Mouse (Mus musculus): ENCODE results near the gene Hist1h4b. TPM values are rescaled to one million over a fixed set of nuclear protein-coding genes. Genes with fewer than 3 reads are reported as not detected.
A peak's percentile ranks its signal among the peaks of the same experiment; 100 is the strongest.
"Not testable (repeated sequence)": the region's sequence is repeated elsewhere in the genome, so short reads cannot be mapped to it uniquely, and the experiment has no call there.

Hist1h4b gene
- polyA plus RNA-seq, 1 experiment from 2014 or later: 2.1 TPM

DNA sequence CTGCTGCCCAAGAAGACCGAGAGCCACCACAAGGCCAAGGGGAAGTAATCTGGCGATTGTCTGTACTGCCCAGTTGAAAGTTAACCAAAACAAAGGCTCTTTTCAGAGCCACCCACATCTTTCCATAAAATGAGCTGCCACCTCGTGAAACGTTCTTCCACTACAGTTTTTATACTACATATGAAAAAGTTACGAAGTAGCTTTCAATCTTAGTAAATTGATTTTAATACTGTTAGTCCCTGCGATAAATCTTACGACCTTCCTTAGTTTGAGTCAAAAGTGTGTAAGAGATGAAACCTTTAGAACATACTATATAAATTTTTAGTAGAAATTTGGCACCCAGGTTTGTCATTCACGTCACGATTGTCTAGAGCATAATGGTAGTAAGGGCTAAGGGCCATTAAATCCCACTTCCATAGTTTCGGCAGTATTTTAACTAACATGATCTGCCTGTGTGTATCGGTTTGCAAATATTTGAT lies 5.3 kb upstream of the Hist1h4b start:
- WGBS: 2% methylated on average over 11 of the region's 11 CpGs
- ATAC-seq: peak; percentile 27

DNA sequence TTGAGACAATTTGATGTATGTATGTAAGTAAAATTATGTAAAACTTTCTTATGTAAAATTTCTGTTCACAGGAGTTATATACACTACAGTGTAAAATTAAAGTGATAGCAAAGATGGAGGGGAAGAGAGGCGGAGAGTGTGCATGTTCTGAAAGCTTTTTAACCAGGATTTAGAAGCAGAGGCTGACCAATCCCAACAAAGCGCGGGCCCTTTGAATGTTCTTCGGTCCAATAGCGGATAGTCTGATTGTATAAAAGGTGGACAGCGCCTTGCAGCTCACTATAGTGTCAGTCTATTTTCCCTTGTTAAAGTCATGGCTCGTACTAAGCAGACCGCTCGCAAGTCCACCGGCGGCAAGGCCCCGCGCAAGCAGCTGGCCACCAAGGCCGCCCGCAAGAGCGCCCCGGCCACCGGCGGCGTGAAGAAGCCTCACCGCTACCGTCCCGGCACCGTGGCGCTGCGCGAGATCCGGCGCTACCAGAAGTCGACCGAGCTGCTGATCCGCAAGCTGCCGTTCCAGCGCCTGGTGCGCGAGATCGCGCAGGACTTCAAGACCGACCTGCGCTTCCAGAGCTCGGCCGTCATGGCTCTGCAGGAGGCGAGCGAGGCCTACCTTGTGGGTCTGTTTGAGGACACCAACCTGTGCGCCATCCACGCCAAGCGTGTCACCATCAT lies 4.6 kb upstream of the Hist1h4b start, which contains the start of gene Hist1h3b:
Hist1h3b (plus strand) TSS at position 201 of the 675 bp plus-strand sequence.
- H3K9me3 ChIP-seq (ENCODE audit: control insufficient read depth, low read length); H3K4me1 ChIP-seq (ENCODE audit: control insufficient read depth, insufficient read depth, low read length); H3K27me3 ChIP-seq (replicated peaks; ENCODE audit: control insufficient read depth, insufficient read depth, low read length); H3K36me3 ChIP-seq (ENCODE audit: control insufficient read depth, insufficient read depth, low read length): not testable (repeated sequence)
- peak; percentile 88 for ATAC-seq
- Histone ChIP-seq H3K4me2 (ENCODE audit: low read depth, low read length) (peak within 1 kb of the TSS; percentile 56), H3K9ac (ENCODE audit: low read depth, low read length) (peak within 1 kb of the TSS; percentile 66), H3K4me3 (ENCODE audit: low read length) (peak within 1 kb of the TSS; percentile 48), H3K27ac (ENCODE audit: low read length) (peak within 1 kb of the TSS; percentile 95)
- WGBS: under 1% methylated on average over 14 of the region's 47 CpGs

More for the DNA sequence above, 5.3 kb upstream of the Hist1h4b start:
- H3K27me3 ChIP-seq (replicated peaks; ENCODE audit: control insufficient read depth, insufficient read depth, low read length): no peaks in the 10 kb centered on the region
- H3K27ac ChIP-seq (ENCODE audit: low read length): peak overlapping the region; percentile 95
- no peaks in the 10 kb centered on the region for H3K9me3 ChIP-seq (ENCODE audit: control insufficient read depth, low read length)
- H3K4me1 ChIP-seq (ENCODE audit: control insufficient read depth, insufficient read depth, low read length): peaks cover 7% of the 10 kb centered on the region; the same call in 1 of the 2 replicates
- H3K4me2 ChIP-seq (ENCODE audit: low read depth, low read length): peak overlapping the region; percentile 55
- peak overlapping the region; percentile 66 for H3K9ac ChIP-seq (ENCODE audit: low read depth, low read length)
- H3K36me3 ChIP-seq (ENCODE audit: control insufficient read depth, insufficient read depth, low read length): no peaks in the 10 kb centered on the region
- peak overlapping the region; percentile 48 for H3K4me3 ChIP-seq (ENCODE audit: low read length)

DNA sequence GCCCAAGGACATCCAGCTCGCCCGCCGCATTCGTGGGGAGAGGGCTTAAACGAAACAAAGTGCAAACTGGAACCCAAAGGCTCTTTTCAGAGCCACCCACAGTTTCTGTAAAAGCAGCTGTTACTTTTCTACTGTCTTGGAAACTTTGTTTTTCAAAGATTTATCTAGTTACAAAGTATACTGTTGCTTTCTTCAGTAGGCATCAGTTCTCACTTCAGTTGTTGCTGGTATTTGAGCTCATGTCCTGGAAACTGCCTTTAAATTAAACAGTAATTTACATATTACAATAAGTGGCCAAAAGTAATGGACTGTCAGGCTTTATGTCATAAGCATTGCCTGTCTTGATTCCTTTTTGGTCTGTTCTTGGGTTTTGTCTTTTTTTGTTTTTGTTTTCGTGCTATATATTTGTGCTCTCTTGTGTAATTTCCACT lies 4.1 kb upstream of the Hist1h4b start:
- peak overlapping the region; percentile 54 for H3K9ac ChIP-seq (ENCODE audit: low read depth, low read length)
- peak overlapping the region; percentile 41 for H3K4me3 ChIP-seq (ENCODE audit: low read length)
- no peaks in the 10 kb centered on the region for H3K27me3 ChIP-seq (replicated peaks; ENCODE audit: control insufficient read depth, insufficient read depth, low read length)
- H3K4me1 ChIP-seq (ENCODE audit: control insufficient read depth, insufficient read depth, low read length): peaks cover 8% of the 10 kb centered on the region; the same call in 1 of the 2 replicates
- H3K4me2 ChIP-seq (ENCODE audit: low read depth, low read length): peak overlapping the region; percentile 56
- no peaks in the 10 kb centered on the region for H3K9me3 ChIP-seq (ENCODE audit: control insufficient read depth, low read length)
- WGBS: 4% methylated on average over 6 of the region's 6 CpGs
- no peaks in the 10 kb centered on the region for H3K36me3 ChIP-seq (ENCODE audit: control insufficient read depth, insufficient read depth, low read length)
- H3K27ac ChIP-seq (ENCODE audit: low read length): peak overlapping the region; percentile 61; the same call in 1 of the 2 replicates
- ATAC-seq: no peak

DNA sequence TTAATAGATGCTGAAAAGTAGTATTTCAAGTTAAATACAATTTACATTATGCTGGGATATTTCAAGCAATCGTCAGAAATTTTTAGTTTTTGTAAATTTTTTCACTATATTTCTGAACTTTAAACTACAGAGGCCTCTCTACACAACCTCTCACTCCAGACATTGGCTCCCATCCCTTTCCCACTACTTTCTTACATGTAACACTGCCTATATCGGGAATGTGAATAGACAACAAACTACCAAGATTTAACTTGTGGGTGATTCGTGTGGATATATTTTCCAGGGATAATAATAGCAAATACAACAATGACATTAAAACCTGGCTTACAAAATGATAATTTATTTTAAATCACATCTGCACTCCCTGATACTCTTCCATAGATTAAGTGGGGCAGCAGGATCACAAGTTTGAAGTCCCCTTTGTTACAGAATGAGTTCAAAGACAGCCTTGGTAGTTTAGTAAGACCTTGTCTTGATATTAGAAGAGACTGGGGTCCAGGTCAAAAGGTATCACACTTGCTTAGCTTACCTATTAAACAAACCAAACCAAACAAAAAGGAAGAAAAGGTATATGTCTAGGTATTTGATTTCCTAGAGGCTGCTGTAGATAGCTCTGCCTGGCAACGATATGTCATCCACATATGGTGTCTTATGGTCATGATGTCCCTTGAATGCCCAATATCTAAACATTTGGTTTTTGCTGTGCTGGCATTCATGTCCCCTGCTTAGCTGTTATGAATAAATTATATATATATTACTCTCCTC lies 3.3 kb upstream of the Hist1h4b start:
- Histone ChIP-seq H3K4me1 (ENCODE audit: control insufficient read depth, insufficient read depth, low read length) (0 out of 2 replicates have a peak, but pooled peaks cover 3% of the 10 kb centered on the region), H3K4me3 (ENCODE audit: low read length) (no peak overlapping the region), H3K9me3 (ENCODE audit: control insufficient read depth, low read length) (no peaks in the 10 kb centered on the region), H3K9ac (ENCODE audit: low read depth, low read length) (no peak overlapping the region), H3K4me2 (ENCODE audit: low read depth, low read length) (no peak overlapping the region; the same call in 1 of the 2 replicates), H3K27ac (ENCODE audit: low read length) (no peak overlapping the region), H3K27me3 (replicated peaks; ENCODE audit: control insufficient read depth, insufficient read depth, low read length) (no peaks in the 10 kb centered on the region), H3K36me3 (ENCODE audit: control insufficient read depth, insufficient read depth, low read length) (no peaks in the 10 kb centered on the region)
- ATAC-seq: no peak
- 57% methylated on average over 4 of the region's 4 CpGs for WGBS

DNA sequence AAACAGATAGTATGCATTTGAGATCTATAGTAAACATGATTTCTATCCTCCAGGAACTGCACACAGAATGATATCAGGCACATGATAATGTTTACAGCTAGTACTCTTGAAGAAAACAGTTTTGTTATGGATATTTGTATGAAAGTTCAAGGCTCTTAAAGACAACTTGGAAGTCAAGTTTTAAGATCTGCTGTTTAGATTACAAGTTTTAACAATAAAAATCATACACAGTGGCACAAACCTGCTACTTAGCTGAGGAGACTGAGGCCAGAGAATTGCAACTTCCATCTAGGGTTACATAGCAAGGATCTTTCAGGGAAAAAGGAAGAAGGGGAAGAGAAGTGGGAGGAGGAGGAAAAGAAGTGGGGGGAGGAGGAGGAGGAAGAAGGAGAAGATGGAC lies 1.8 kb upstream of the Hist1h4b start:
- Histone ChIP-seq H3K27me3 (replicated peaks; ENCODE audit: control insufficient read depth, insufficient read depth, low read length) (no peaks in the 10 kb centered on the region), H3K36me3 (ENCODE audit: control insufficient read depth, insufficient read depth, low read length) (no peaks in the 10 kb centered on the region), H3K4me2 (ENCODE audit: low read depth, low read length) (no peak overlapping the region), H3K9me3 (ENCODE audit: control insufficient read depth, low read length) (no peaks in the 10 kb centered on the region), H3K4me3 (ENCODE audit: low read length) (no peak overlapping the region), H3K4me1 (ENCODE audit: control insufficient read depth, insufficient read depth, low read length) (0 out of 2 replicates have a peak, but pooled peaks cover 7% of the 10 kb centered on the region), H3K9ac (ENCODE audit: low read depth, low read length) (no peak overlapping the region), H3K27ac (ENCODE audit: low read length) (no peak overlapping the region)
- ATAC-seq: no peak

DNA sequence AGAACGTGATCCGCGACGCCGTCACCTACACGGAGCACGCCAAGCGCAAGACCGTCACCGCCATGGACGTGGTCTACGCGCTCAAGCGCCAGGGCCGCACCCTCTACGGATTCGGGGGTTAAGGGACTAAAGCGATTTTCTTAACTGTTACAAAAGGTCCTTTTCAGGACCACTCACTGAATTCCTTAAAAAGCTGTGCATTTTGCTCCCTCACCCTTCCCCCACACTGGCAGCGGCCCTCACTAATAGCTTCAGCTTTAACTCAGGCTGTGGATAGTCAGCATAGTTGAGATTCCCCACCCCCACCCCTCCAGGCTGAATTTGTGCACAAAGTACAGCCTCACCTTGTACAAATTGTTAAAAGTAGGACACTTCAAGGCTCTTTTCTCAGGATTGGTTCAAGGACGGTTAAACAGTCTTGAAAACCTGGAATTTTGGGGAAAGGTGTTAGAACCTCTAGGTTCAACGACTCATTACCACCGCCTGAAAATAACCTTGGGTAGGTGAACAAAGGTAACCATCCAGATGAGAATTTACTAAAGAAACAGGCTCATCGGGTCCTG lies 479 bp downstream of the Hist1h4b start:
- Histone ChIP-seq H3K27me3 (replicated peaks; ENCODE audit: control insufficient read depth, insufficient read depth, low read length) (no peaks in the 10 kb centered on the region), H3K4me3 (ENCODE audit: low read length) (peak overlapping the region; percentile 46), H3K9ac (ENCODE audit: low read depth, low read length) (peak overlapping the region; percentile 68), H3K36me3 (ENCODE audit: control insufficient read depth, insufficient read depth, low read length) (no peaks in the 10 kb centered on the region), H3K9me3 (ENCODE audit: control insufficient read depth, low read length) (no peaks in the 10 kb centered on the region), H3K4me2 (ENCODE audit: low read depth, low read length) (peak overlapping the region; percentile 67), H3K27ac (ENCODE audit: low read length) (peak overlapping the region; percentile 92), H3K4me1 (ENCODE audit: control insufficient read depth, insufficient read depth, low read length) (0 out of 2 replicates have a peak, but pooled peaks cover 12% of the 10 kb centered on the region)
- under 1% methylated on average over 18 of the region's 23 CpGs for WGBS
- peak; percentile 6; the same call in 1 of the 2 replicates for ATAC-seq

DNA sequence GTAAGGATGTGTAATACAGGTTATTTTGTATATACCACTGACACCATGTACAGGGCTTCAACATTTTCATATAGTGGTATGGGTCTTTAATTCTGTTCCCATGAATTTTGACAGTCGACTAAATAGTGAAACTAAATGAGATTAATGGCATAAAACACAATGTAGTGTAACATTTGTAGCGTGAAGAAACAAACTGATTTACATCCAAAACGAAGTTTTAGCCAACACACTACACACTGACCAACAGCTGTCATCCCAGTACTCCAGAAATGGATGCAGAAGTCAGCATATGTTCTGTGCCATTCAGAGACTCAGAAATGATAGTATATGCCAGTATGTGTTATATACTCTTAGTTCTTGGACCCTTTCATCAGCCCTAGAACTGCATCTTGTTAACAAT lies 1.1 kb downstream of the Hist1h4b start:
- no peak overlapping the region for H3K9ac ChIP-seq (ENCODE audit: low read depth, low read length)
- H3K4me3 ChIP-seq (ENCODE audit: low read length): no peak overlapping the region
- 0 out of 2 replicates have a peak, but pooled peaks cover 12% of the 10 kb centered on the region for H3K4me1 ChIP-seq (ENCODE audit: control insufficient read depth, insufficient read depth, low read length)
- WGBS: 44% methylated on average over 3 of the region's 3 CpGs
- no peaks in the 10 kb centered on the region for H3K36me3 ChIP-seq (ENCODE audit: control insufficient read depth, insufficient read depth, low read length)
- no peaks in the 10 kb centered on the region for H3K9me3 ChIP-seq (ENCODE audit: control insufficient read depth, low read length)
- H3K4me2 ChIP-seq (ENCODE audit: low read depth, low read length): no peak overlapping the region
- H3K27ac ChIP-seq (ENCODE audit: low read length): no peak overlapping the region
- no peaks in the 10 kb centered on the region for H3K27me3 ChIP-seq (replicated peaks; ENCODE audit: control insufficient read depth, insufficient read depth, low read length)
- no peak for ATAC-seq

DNA sequence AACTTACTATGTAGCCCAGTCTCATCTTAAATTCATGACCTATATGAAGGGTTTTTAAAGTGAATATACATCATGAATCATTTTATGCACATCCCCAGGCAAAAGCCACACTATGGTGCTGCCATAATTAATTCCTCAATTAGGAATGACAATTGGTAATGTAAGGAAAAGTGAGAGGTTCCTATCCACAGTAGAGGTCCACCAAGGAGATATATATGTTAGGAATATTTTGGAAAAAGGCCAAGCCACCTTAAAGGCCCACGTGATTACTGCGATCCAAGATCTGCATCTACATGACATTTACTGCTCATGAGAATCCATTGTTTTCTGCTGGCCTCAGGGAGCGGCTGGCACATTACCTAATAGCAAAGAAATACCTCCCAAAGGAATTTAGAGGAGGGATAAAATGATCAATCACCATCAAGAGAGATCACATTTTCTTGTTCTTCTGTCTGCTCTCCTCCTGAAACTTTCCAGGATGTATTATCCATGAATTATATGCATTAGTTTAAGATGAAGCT lies 2.5 kb downstream of the Hist1h4b start:
- no peak overlapping the region for H3K4me3 ChIP-seq (ENCODE audit: low read length)
- H3K36me3 ChIP-seq (ENCODE audit: control insufficient read depth, insufficient read depth, low read length): no peaks in the 10 kb centered on the region
- no peak overlapping the region for H3K27ac ChIP-seq (ENCODE audit: low read length)
- no peak overlapping the region for H3K4me2 ChIP-seq (ENCODE audit: low read depth, low read length)
- no peak overlapping the region for H3K9ac ChIP-seq (ENCODE audit: low read depth, low read length)
- WGBS: 82% methylated on average over 3 of the region's 3 CpGs
- H3K27me3 ChIP-seq (replicated peaks; ENCODE audit: control insufficient read depth, insufficient read depth, low read length): no peaks in the 10 kb centered on the region
- ATAC-seq: no peak
- no peaks in the 10 kb centered on the region for H3K9me3 ChIP-seq (ENCODE audit: control insufficient read depth, low read length)
- peaks cover 21% of the 10 kb centered on the region for H3K4me1 ChIP-seq (ENCODE audit: control insufficient read depth, insufficient read depth, low read length)

DNA sequence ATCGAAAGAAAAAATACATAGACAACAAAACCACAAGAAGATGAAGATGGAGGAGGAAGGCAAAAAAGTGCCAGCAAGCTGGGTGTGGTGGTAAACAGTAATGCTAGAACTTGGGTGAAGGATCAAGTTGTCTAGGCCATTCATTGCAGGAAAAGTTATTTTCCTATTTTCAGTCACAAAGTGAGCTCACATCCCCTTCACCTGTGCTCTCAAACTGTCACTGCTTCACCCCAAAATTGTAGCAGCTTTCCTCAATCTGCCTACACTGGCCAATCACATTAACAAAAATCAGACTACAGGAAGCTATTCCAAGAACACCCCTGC lies 3.1 kb downstream of the Hist1h4b start:
- peaks cover 26% of the 10 kb centered on the region for H3K4me1 ChIP-seq (ENCODE audit: control insufficient read depth, insufficient read depth, low read length)
- no peaks in the 10 kb centered on the region for H3K27me3 ChIP-seq (replicated peaks; ENCODE audit: control insufficient read depth, insufficient read depth, low read length)
- H3K4me2 ChIP-seq (ENCODE audit: low read depth, low read length): peak overlapping the region; percentile 65
- H3K27ac ChIP-seq (ENCODE audit: low read length): peak overlapping the region; percentile 93
- H3K36me3 ChIP-seq (ENCODE audit: control insufficient read depth, insufficient read depth, low read length): no peaks in the 10 kb centered on the region
- no peaks in the 10 kb centered on the region for H3K9me3 ChIP-seq (ENCODE audit: control insufficient read depth, low read length)
- WGBS: 75% methylated on average over 1 of the region's 1 CpGs
- H3K4me3 ChIP-seq (ENCODE audit: low read length): peak overlapping the region; percentile 50
- no peak for ATAC-seq
- H3K9ac ChIP-seq (ENCODE audit: low read depth, low read length): no peak overlapping the region; the same call in 1 of the 2 replicates
